ENCODE assay signal across 8 mouse cellular contexts in genomic region chr14:18377944-18378575, GRCm38 (mm10). TPM values are rescaled to one million over a fixed set of nuclear protein-coding genes. Genes with fewer than 3 reads are reported as not detected.
A peak's percentile ranks its signal among the peaks of the same experiment; 100 is the strongest.
DNase-seq lines count a peak whose midpoint lies in the region.

No protein-coding gene starts in this region.

- DNase-seq in cerebellum, postnatal 10 days, result peak; percentile 55 to 58
- DNase-seq in cerebellum, adult 11 months, result no peak
- DNase-seq in ovary, postnatal 14 days (ENCODE audit: low spot score), result peak; percentile 13
- no peak for DNase-seq in ovary, adult 18-20 months (ENCODE audit: low spot score)
- peak; percentile 16 for DNase-seq in layer of hippocampus, adult 9-11 months
- DNase-seq in right cerebral cortex, adult 2 months (ENCODE audit: low spot score in 2 of 2), result peak; percentile 43 to 47
- DNase-seq in lung, postnatal 36 days, result no peak
- DNase-seq in gastrocnemius, postnatal 25 days, result no peak

RNA-seq across cellular contexts. Expression of gene Ube2e1, which starts 46.4 kb away (rescaled TPM):
- 10 to 100 TPM; 84.4 to 96.1 TPM for total RNA-seq in gastrocnemius, postnatal 25 days (2021)

Comparison
In these comparisons a context has a peak if more than half of its experiments do, and no peak if none do; other contexts are left out.
1. DNase-seq: peak in cerebellum, postnatal 10 days (2 of 2), ovary, postnatal 14 days (single experiment), layer of hippocampus, adult 9-11 months (single experiment) and right cerebral cortex, adult 2 months (2 of 2); none in cerebellum, adult 11 months (single experiment), ovary, adult 18-20 months (single experiment), lung, postnatal 36 days (single experiment) and gastrocnemius, postnatal 25 days (single experiment).